ENCODE assay signal across 21 mouse cellular contexts in the genomic region with DNA sequence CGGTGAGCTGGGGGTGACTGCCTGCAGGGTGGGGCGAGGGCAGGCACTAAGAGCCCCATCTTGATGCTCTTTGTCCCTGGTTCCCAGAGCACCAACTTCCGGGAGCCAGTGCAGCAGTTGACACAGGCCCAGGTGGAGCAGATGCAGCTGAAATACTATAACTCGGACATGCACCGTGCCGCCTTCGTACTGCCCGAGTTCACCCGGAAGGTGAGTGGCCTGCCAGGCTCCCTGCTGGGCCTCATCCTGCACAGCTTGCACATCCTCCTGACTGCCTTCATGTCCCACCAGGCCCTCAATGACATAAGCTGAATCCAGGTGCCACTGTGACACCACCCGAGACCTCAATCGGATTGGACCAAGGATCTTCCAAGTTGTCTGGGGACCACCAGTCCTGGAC. TPM values are rescaled to one million over a fixed set of nuclear protein-coding genes. Genes with fewer than 3 reads are reported as not detected.
"Had no signal": no experiment of that assay in that cellular context is flagged by ENCODE, and none has a peak within 500 bp of the region (broad histone marks: within the 10 kb centered on the region; RNA-seq: fewer than 3 reads in every experiment).

No protein-coding gene starts in this region.

- ATAC-seq: lung, postnatal 0 days; midbrain, embryonic 13.5 days had no signal

- H3K9me3 ChIP-seq: limb, embryonic 12.5 days; midbrain, embryonic 13.5 days; neural tube, embryonic 15.5 days had no signal

- DNase-seq: kidney, postnatal 14 days; liver, embryonic 13.5 days; lung, adult 2 months; lung, postnatal 36 days; right cerebral cortex, adult 18-20 months; right cerebral cortex, postnatal 25 days; thymus, postnatal 36 days had no signal

- H3K4me3 ChIP-seq: kidney, embryonic 15.5 days; limb, embryonic 12.5 days; midbrain, embryonic 13.5 days; myocyte; neural tube, embryonic 15.5 days had no signal

- H3K4me2 ChIP-seq: kidney, embryonic 15.5 days; limb, embryonic 12.5 days; midbrain, embryonic 13.5 days; neural tube, embryonic 15.5 days had no signal

- H3K9ac ChIP-seq: kidney, embryonic 15.5 days; limb, embryonic 12.5 days; midbrain, embryonic 13.5 days; neural tube, embryonic 15.5 days had no signal

- H3K27ac ChIP-seq: kidney, embryonic 15.5 days; limb, embryonic 12.5 days; liver, embryonic 13.5 days; midbrain, embryonic 13.5 days; neural tube, embryonic 15.5 days had no signal

- H3K27me3 ChIP-seq: kidney, embryonic 15.5 days; limb, embryonic 12.5 days; liver, embryonic 13.5 days; midbrain, embryonic 13.5 days; neural tube, embryonic 15.5 days had no signal

RNA-seq across cellular contexts. Expression of a gene that starts 8.4 kb away (rescaled TPM):
- polyA plus RNA-seq: large intestine, adult 2 months; lung, postnatal 0 days had no signal

RNA-seq across cellular contexts. Expression of a gene that starts 49.1 kb away (rescaled TPM):
- total RNA-seq: layer of hippocampus, adult 8-10 months; layer of hippocampus, postnatal 14 days; left cerebral cortex, adult 18-20 months; left cerebral cortex, postnatal 10 days; megakaryocyte progenitor cell, adult 5-6 weeks had no signal
- polyA plus RNA-seq: kidney, embryonic 15.5 days; large intestine, adult 2 months; limb, embryonic 12.5 days; liver, embryonic 13.5 days; lung, postnatal 0 days; midbrain, embryonic 13.5 days; neural tube, embryonic 11.5 days; neural tube, embryonic 15.5 days; thymus, postnatal 0 days had no signal
